Mouse (Mus musculus) right cerebral cortex, adult 18-20 months (tissue): ENCODE results near the gene Mrps18b.

Source experiments
- DNase-seq: peaks from one replicate; pipeline ENCODE4 v3.0.0; 2022; ENCODE audit warnings: mixed read lengths

The Mrps18b gene

GRCm38 (mm10) chr17:35873774-35874519 lies 42.2 kb downstream of the Mrps18b start:
- peak; percentile 83 for DNase-seq

- no peak for DNase-seq
These were observed 45.1 kb downstream of the Mrps18b start for GRCm38 (mm10) chr17:35870884-35871696.

GRCm38 (mm10) chr17:35870151-35870883 lies 45.9 kb downstream of the Mrps18b start:
- DNase-seq: no peak

GRCm38 (mm10) chr17:35869346-35870067 lies 46.7 kb downstream of the Mrps18b start:
- no peak for DNase-seq

DNA sequence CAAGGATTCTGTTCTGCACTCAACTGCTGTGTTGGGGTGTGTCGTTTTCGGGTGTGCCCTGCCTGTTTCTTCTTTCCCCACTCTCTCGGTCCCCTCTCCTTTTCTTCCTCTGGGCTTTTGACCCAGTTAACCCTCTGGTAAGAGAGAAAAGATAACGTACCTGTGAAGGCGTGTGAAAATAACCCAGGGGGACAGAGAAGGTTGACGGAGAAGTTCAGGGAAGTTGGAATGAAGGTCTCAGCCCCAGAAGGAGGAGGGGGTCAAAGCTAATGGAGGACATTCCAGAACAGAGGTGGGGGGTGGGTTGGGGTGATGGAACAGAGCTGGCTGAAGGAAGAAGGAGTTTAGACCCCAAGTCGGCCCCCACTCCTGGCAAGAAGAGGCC lies 47.2 kb downstream of the Mrps18b start:
- DNase-seq: no peak

GRCm38 (mm10) chr17:35868165-35868820 lies 47.9 kb downstream of the Mrps18b start:
- DNase-seq: no peak

DNA sequence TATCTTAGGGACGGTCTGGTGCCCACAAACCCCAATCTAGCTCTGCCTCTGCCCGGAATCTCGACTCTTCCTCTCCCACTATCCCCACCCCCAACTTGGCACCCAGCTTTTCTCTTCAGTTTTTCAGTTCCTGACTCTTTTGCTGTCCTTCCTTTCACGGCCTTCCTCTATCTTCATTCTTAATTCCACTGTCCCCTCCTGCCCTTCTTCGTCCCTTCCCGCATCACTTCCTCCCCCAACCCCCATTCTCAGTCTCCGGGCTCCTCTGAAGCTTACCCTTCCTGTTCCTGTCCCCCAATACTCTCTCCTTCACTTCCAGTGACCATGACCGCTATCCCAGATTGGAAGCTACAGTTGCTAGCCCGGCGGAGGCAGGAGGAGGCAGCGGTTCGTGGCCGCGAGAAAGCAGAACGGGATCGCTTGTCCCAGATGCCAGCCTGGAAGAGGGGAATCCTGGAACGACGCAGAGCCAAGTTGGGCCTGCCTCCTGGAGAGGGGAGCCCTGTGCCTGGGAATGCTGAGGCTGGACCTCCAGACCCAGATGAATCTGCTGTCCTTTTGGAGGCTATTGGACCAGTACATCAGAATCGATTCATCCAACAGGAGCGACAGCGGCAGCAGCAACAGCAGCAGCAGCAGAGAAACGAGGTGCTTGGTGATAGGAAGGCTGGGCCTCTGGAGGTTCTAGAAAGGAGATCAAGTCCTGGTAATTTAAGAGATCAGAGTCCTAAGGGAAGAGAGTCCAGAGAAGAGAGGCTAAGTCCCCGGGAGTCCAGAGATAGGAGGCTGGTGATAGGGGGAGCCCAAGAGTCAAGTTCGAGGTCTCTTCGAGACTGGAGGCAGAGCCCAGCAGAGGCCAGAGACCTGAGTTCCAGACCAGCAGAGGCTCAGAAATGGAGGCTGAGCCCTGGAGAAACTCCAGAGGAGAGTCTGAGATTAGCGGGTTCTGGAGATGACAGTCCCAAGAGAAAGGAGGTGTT lies 49.0 kb downstream of the Mrps18b start:
- DNase-seq: no peak

- no peak for DNase-seq
These were observed 49.8 kb downstream of the Mrps18b start for GRCm38 (mm10) chr17:35866281-35866831.

DNA sequence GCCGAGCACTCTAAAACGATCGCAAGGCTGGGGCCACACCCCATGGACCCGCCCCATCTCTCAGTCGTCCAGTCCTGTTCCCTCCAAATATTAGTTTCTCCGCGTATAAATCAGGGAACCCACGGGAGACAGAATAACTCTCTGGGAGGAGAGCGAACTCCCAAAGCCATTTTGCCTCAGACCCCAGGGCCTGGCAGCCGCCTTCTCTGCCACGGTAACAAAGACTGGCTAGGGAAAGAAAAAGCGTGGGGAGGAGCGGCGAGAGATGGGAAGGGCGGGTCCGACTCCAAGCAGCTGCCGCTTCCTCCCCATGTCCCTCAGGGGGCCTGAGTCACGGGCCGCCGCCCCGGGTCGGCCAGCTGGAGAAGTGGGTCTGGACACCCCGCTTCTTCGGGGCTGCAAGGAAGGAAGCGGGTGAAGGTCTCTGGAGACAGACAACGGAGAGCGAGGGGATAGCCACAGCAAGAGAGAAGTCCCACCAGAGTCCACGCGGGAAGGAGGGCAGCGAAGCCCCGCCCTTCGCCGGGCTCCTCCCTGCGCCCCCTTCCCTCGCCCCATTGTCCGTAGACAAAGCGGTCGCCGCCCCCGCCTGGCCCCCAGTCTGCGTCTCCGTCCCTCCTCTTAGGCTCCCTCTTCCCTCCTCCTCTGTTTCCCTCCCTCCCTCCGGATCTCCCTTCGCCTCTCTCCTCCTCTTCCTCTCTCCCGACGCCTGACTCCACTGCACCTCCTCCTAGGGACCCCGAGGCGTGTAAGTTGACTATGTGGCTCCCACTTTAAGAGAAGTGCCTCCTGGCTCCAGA lies 50.5 kb downstream of the Mrps18b start, which contains the start of gene Ppp1r18:
Gene Ppp1r18, plus strand, starts transcription at position 113 of the 800 bp plus-strand sequence.
- no peak for DNase-seq

GRCm38 (mm10) chr17:35864832-35865353 lies 51.3 kb downstream of the Mrps18b start:
- no peak for DNase-seq

DNA sequence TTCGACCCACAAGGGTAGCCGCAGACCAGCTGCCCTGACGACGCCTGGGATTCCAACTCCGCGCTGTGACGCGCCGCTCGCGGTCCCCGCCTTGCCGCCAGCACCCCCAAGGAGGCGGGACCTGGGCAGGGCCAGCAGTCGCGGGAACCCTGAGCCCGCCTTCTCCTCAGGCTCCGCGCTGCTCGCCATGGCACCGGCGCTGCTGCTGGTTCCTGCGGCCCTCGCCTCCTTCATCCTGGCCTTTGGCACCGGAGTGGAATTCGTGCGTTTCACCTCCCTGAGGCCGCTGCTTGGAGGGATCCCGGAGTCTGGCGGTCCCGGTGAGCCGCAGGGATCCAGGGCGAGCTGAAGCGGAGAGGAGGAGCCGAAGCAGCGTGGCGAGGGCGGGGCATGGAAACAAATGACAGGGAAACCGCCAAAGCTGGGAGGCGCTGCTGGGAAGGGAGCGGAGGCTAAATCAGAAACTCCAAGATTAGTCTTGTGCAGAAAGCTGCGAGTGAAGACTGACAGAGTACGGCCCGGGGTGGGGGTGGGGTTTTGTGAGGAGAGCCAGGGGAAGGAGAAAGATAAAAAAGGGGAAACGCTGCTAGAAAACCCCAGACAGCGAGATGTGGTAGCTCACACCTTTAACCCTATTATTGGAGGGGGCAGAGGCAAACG lies 54.9 kb downstream of the Mrps18b start, which contains the start of gene Nrm:
Gene Nrm, plus strand, starts transcription at position 121 of the 660 bp plus-strand sequence.
- peak; percentile 92 for DNase-seq

DNA sequence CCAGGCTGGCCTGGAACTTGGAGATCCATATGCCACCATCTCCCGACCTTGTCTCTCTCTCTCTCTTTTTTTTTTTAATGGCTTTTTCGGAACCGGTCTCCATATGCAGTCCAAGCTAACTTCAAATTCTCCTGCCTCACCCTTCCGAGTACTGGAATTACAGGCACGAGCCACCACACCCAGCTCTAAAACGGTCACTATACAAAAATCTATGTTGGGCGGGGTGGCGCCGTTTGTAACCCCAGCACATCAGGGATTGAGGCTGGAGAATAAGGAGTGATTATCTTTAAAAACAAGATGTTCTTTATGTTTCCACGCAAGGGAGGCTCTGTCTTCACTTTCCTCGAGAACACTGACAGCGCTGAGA lies 55.4 kb downstream of the Mrps18b start:
- DNase-seq: no peak
